Mouse (Mus musculus) testis, adult 2 months (tissue): Measurements from ENCODE around the gene Zfp574. TPM values are rescaled to one million over a fixed set of nuclear protein-coding genes. Genes with fewer than 3 reads are reported as not detected.
"Not testable (repeated sequence)": the region's sequence is repeated elsewhere in the genome, so short reads cannot be mapped to it uniquely, and the experiment has no call there.

Experiments used
- H3K27ac ChIP-seq: fragments of 200-500 bp; 2 replicates; pipeline ENCODE4 v1.5.1; 2012; ENCODE audit warnings: low read depth, low read length; ENCODE audit not compliant: control insufficient read depth, insufficient read depth
- H3K27me3 ChIP-seq: fragments of 200-500 bp; 2 replicates; pipeline ENCODE4 v1.6.1; 2012; ENCODE audit warnings: mild to moderate bottlenecking, low read length, moderate library complexity; ENCODE audit not compliant: control insufficient read depth, insufficient read depth
- H3K36me3 ChIP-seq: fragments of 200-500 bp; 2 replicates; pipeline ENCODE4 v1.6.1; 2012; ENCODE audit warnings: mild to moderate bottlenecking, low read length; ENCODE audit not compliant: control insufficient read depth, insufficient read depth
- H3K4me1 ChIP-seq: fragments of 200-500 bp; 2 replicates; pipeline ENCODE4 v1.6.1; 2012; ENCODE audit warnings: low read length; ENCODE audit not compliant: control insufficient read depth, insufficient read depth
- H3K4me3 ChIP-seq: fragments of 200-500 bp; 2 replicates; pipeline ENCODE4 v1.5.1; 2012; ENCODE audit warnings: low read depth, mild to moderate bottlenecking, low read length, moderate library complexity, mixed read lengths; ENCODE audit not compliant: control insufficient read depth
- CTCF ChIP-seq: fragments of 200-500 bp; IDR thresholded peaks from 2 replicates; pipeline ENCODE4 v1.5.1; 2012; ENCODE audit warnings: low read depth, mild to moderate bottlenecking, inconsistent platforms, low read length, moderate library complexity; ENCODE audit not compliant: control insufficient read depth, insufficient read depth, insufficient replicate concordance
- POLR2A ChIP-seq: fragments of 200-500 bp; IDR thresholded peaks from 2 replicates; pipeline ENCODE4 v1.6.1; 2012; ENCODE audit warnings: low read depth, mild to moderate bottlenecking, inconsistent platforms, low read length, moderate library complexity; ENCODE audit not compliant: control insufficient read depth
- polyA plus RNA-seq: library from polyadenylated mRNA; depleted of rRNA; stranded (reverse); fragments of >200 nt; gene quantifications from 2 replicates; pipeline ENCODE4 v1.2.3, GENCODE M21; 2012

Gene Zfp574
- polyA plus RNA-seq, 1 experiment, result 267 TPM

DNA sequence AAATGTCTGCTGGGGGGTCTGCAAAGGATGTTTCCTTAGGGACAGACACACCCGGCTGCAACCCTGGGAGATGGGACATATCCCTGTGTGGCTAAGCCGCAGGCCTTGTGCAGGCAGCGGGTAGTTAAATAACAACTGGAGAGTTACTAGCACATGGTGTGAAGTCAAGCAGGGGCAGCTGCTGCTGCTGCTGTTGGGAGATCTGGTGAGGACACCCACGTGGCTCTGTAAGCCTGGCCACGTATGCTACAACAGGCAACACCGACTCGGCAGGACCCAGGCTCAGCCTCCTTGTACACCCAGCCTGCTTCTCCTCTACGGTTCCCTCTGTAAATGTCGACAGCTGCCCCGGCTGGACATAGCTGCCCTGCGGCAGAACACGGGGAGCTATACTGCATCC is 30.4 kb upstream of the Zfp574 start:
- Histone ChIP-seq H3K36me3 (peaks cover 1% of the 10 kb centered on the region; the same call in 1 of the 2 replicates), H3K27me3 (no peaks in the 10 kb centered on the region)

DNA sequence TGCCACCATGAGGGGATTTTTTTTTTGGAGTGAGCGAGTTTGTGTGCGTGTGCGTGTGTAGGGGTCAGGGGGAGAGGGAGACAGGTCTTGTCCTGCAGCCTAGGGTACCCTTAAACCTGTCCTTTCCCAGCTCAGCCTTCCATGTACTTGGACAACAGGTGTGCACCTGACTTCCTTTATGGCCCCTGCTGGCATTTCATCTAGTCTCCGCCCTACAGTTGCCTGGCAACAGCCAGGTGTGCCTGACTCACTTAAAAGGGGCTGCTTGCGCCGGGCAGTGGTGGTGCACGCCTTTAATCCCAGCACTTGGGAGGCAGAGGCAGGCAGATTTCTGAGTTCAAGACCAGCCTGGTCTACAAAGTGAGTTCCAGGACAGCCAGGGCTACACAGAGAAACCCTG is 27.8 kb upstream of the Zfp574 start:
- not testable (repeated sequence) for H3K4me1 ChIP-seq, H3K27me3 ChIP-seq, H3K36me3 ChIP-seq, H3K27ac ChIP-seq, H3K4me3 ChIP-seq

More for the DNA sequence above, 30.4 kb upstream of the Zfp574 start:
- no peak overlapping the region for H3K27ac ChIP-seq
- no peak overlapping the region for H3K4me3 ChIP-seq
- TF ChIP-seq CTCF, result no peak
- TF ChIP-seq POLR2A, result no peak
- H3K4me1 ChIP-seq, result no peaks in the 10 kb centered on the region

- no peaks in the 10 kb centered on the region for H3K4me1 ChIP-seq
- TF ChIP-seq CTCF (no peak), POLR2A (no peak)
- no peak overlapping the region for H3K4me3 ChIP-seq
- no peaks in the 10 kb centered on the region for H3K27me3 ChIP-seq
- H3K36me3 ChIP-seq, result peaks cover 4% of the 10 kb centered on the region
- no peak overlapping the region for H3K27ac ChIP-seq
Measured at GRCm38 (mm10) chr7:25047363-25047762, 25.0 kb upstream of the Zfp574 start.

DNA sequence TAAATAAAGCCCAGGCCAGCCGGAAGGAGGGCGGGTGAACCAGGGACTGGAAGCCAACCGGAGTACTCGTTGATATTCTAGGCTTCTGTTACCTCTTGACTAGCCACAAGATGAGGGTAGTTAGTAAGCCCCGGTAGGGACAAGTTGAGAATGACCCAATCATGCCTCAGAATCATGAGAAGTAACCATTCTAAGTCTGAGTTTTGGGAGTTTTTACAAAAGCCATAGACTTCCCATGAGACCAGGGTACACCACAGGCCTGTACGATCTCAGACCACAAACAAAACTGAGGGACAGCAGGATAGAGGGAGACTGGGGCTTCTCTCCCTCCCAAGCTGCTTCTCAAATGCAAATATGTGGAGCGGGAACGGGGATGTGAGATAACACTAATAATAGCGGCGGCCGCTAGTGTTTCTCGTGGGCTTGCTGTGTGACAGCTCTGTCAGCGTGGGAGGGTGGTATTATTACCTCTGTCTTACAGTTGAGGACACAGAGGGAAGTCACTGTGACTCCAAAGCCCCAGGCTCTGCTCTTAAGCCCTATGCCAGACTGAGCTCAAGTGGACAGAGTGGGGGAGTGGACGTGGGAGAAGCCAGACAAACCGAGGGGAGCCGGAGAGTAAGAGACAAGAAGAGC is 23.0 kb upstream of the Zfp574 start:
- TF ChIP-seq CTCF (no peak), POLR2A (no peak)
- H3K4me1 ChIP-seq, result no peaks in the 10 kb centered on the region
- H3K36me3 ChIP-seq, result peaks cover 3% of the 10 kb centered on the region
- no peak overlapping the region for H3K27ac ChIP-seq
- H3K4me3 ChIP-seq, result no peak overlapping the region
- no peaks in the 10 kb centered on the region for H3K27me3 ChIP-seq

- TF ChIP-seq CTCF (no peak), POLR2A (no peak)
Measured at GRCm38 (mm10) chr7:25052587-25052986, 19.8 kb upstream of the Zfp574 start.

DNA sequence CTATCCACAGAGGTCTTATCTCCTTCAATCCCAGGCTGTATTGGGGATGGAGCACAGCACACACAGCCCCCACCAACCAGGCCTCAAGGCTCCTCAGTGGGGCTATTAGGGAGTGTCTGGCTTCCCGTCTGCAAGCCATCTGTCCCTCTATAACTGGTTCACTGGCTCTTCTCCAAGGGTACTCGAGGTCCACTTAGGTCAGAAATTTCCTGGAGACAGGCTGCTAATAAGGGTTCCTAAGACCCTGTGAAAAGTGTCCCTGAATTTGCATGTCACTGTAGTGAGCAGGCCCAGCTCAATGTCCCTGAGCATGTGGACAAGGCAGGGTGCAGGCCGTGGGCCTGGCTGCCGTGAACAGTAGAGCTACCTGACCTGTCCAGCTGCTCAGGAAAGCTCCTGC is 15.4 kb upstream of the Zfp574 start:
- no peaks in the 10 kb centered on the region for H3K27me3 ChIP-seq
- TF ChIP-seq POLR2A (no peak), CTCF (no peak)
- no peaks in the 10 kb centered on the region for H3K4me1 ChIP-seq
- no peak overlapping the region for H3K27ac ChIP-seq
- peaks cover 14% of the 10 kb centered on the region for H3K36me3 ChIP-seq
- H3K4me3 ChIP-seq, result no peak overlapping the region

More at GRCm38 (mm10) chr7:25052587-25052986, 19.8 kb upstream of the Zfp574 start:
- Histone ChIP-seq H3K4me1 (no peaks in the 10 kb centered on the region), H3K27ac (no peak overlapping the region), H3K4me3 (no peak overlapping the region), H3K27me3 (no peaks in the 10 kb centered on the region), H3K36me3 (peaks cover 9% of the 10 kb centered on the region)

- Histone ChIP-seq H3K36me3 (peaks cover 14% of the 10 kb centered on the region), H3K27ac (no peak overlapping the region), H3K4me3 (no peak overlapping the region), H3K4me1 (no peaks in the 10 kb centered on the region), H3K27me3 (no peaks in the 10 kb centered on the region)
- no peak for TF ChIP-seq CTCF
- TF ChIP-seq POLR2A, result no peak
Measured at GRCm38 (mm10) chr7:25057888-25058287, 14.5 kb upstream of the Zfp574 start.

- Histone ChIP-seq H3K4me1 (no peaks in the 10 kb centered on the region), H3K4me3 (no peak overlapping the region), H3K27ac (no peak overlapping the region), H3K27me3 (no peaks in the 10 kb centered on the region), H3K36me3 (peaks cover 14% of the 10 kb centered on the region)
- TF ChIP-seq POLR2A (no peak), CTCF (no peak)
Measured at GRCm38 (mm10) chr7:25058394-25058793, 14.0 kb upstream of the Zfp574 start.
